Comparison of ENCODE assay signal across 19 mouse cellular contexts in genomic region chrX:134085453-134085852, GRCm38 (mm10).
"Had no signal": no experiment of that assay in that cellular context is flagged by ENCODE, and none has a peak within 500 bp of the region (broad histone marks: within the 10 kb centered on the region; RNA-seq: fewer than 3 reads in every experiment).

No protein-coding gene starts in this region.

- DNase-seq: kidney, postnatal 14 days; layer of hippocampus, adult 9-11 months; liver; lung, adult 18-20 months; lung, postnatal 10 days; lung, postnatal 36 days; thymus, adult 18-20 months; thymus, postnatal 4 days had no signal

- H3K4me2 ChIP-seq: limb, embryonic 13.5 days; liver, embryonic 12.5 days; liver, embryonic 15.5 days; lung, embryonic 15.5 days; midbrain, embryonic 11.5 days; midbrain, embryonic 15.5 days; neural tube, embryonic 12.5 days; neural tube, embryonic 15.5 days had no signal

- H3K27ac ChIP-seq: layer of hippocampus, adult 2 months; limb, embryonic 10.5 days; limb, embryonic 13.5 days; liver, embryonic 12.5 days; liver, embryonic 15.5 days; lung, embryonic 15.5 days; midbrain, embryonic 15.5 days; neural tube, embryonic 12.5 days; neural tube, embryonic 15.5 days had no signal

- H3K4me1 ChIP-seq: limb, embryonic 10.5 days; limb, embryonic 13.5 days; liver, embryonic 12.5 days; liver, embryonic 15.5 days; lung, embryonic 15.5 days; megakaryocyte, embryonic 14.5 days; midbrain, embryonic 15.5 days; neural tube, embryonic 12.5 days; neural tube, embryonic 15.5 days had no signal

- H3K9ac ChIP-seq: limb, embryonic 13.5 days; liver, embryonic 12.5 days; liver, embryonic 15.5 days; lung, embryonic 15.5 days; midbrain, embryonic 15.5 days; neural tube, embryonic 12.5 days; neural tube, embryonic 15.5 days had no signal

- H3K9me3 ChIP-seq: limb, embryonic 10.5 days; limb, embryonic 13.5 days; liver, embryonic 12.5 days; liver, embryonic 15.5 days; lung, embryonic 15.5 days; megakaryocyte, embryonic 14.5 days; midbrain, embryonic 15.5 days; neural tube, embryonic 12.5 days; neural tube, embryonic 15.5 days had no signal

- H3K36me3 ChIP-seq: midbrain, embryonic 15.5 days had no signal

- ATAC-seq: liver, embryonic 12.5 days; midbrain, embryonic 15.5 days had no signal

- H3K4me3 ChIP-seq: layer of hippocampus, adult 2 months; limb, embryonic 10.5 days; limb, embryonic 13.5 days; liver, embryonic 12.5 days; liver, embryonic 15.5 days; lung, embryonic 15.5 days; megakaryocyte, embryonic 14.5 days; midbrain, embryonic 15.5 days; neural tube, embryonic 12.5 days; neural tube, embryonic 15.5 days had no signal

- H3K27me3 ChIP-seq: limb, embryonic 13.5 days; liver, embryonic 12.5 days; liver, embryonic 15.5 days; lung, embryonic 15.5 days; megakaryocyte, embryonic 14.5 days; midbrain, embryonic 15.5 days; neural tube, embryonic 12.5 days; neural tube, embryonic 15.5 days had no signal
